Mouse (Mus musculus) yolk sac, embryonic 10.5 days (tissue): ENCODE results near the gene Olfr287.
A peak's percentile ranks its signal among the peaks of the same experiment; 100 is the strongest.

Source experiments
- DNase-seq: peaks from one replicate; pipeline ENCODE4 v3.0.0-alpha.2; 2017; ENCODE audit warnings: low spot score

Olfr287 gene

DNA sequence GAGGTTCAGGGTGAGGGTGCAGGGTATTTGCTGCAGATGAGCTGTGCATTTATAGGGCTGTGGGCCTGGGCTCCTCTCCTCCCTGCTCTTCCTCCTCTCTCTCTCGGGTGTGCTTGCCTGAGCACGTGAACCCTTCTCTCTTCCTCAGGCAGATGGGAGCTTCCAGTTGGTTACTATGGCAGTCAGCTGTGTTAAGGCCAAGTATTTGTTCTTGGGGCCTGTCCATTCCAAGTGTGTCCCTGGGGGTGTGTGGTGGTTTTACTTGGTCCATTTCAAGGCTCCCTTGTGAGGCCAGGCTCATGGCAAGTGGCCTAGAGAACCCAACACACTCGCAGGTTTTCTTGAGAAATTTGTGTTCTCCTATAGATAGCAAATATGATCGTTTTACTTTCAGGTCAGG, at the start of gene Olfr287, which contains the start of gene Gm44579:
TSS of gene Olfr287 (minus strand) at position 180 of the 400 bp plus-strand sequence.
TSS of gene Gm44579 (minus strand) at position 101 of the 400 bp plus-strand sequence.
- DNase-seq = no peak

DNA sequence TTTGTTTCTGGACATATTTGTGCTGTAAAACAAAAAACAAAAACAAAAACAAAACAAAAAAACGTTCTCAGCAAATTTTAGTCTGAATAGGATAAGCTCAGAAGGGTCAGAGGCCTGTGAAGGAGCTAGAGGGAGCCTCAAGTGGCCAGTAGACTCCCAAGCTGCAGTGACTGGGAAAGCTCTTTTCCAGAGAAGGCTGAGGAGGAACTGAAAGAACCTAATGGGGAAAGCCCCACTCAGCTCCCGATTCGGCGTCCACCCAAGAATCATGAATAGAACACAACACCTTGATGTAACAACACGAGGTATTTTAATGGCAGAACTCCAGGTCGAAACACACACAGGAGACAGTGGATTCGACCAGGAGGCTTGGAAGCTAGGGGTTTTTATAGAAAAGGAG, 36.9 kb upstream of the Olfr287 start:
- no peak for DNase-seq

DNA sequence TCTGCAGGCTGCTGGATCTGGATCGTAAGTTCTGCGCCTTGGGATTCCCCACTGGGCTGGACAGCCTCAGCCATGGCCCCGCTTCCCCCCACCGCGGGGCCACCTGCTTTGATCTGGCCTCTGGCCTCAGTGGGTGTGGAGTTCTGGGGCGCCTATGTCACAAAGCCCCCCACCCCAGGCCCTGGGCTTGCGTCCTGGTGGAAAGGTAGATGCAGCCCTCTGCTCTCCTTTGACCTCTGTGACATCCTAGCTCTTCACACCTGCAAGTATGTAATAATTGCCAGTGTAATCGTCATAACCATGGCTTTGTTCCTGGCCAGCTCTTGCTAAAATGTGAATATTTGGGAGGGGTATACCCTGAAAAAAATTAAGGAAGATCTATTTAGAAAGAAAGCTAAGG, 36.3 kb upstream of the Olfr287 start, which contains the start of gene H1fnt:
TSS of gene H1fnt (minus strand) at position 101 of the 400 bp plus-strand sequence.
- no peak for DNase-seq

DNA sequence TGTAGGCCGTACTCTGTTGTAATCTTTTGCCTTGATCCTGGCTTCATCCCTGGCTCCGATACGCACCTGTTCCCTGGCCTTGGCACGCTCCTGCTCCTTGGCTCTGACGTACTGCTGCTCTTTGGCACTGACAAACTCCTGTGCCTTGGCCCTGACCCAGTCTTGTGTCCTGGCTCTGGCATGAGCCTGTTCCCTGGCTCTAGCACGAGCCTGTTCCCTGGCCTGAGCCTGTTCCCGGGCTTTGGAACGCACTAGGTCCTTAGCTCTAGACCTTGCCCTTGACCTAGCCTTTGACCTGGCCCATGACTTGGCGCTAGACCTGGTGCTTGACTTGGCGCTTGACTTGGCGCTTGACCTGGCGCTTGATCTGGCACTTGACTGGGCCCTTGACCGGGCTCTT, 35.4 kb upstream of the Olfr287 start:
- no peak for DNase-seq

DNA sequence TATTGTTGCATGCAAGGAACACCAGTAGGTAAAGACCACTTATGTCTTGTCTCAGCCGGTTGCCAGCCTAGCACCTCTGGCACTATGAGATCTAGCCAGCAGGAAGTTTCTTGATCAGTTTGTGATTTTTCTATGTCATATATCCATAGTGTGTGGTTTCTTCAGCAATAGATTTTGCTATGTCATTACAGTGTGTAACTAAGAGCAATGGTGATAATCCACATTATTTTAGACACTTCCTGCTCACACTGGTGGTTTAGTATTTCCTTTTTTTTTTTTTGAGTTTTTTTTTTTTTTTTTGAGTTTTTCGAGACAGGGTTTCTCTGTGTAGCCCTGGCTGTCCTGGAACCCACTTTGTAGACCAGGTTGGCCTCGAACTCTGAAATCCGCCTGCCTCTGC, 14.6 kb upstream of the Olfr287 start:
- DNase-seq = no peak

DNA sequence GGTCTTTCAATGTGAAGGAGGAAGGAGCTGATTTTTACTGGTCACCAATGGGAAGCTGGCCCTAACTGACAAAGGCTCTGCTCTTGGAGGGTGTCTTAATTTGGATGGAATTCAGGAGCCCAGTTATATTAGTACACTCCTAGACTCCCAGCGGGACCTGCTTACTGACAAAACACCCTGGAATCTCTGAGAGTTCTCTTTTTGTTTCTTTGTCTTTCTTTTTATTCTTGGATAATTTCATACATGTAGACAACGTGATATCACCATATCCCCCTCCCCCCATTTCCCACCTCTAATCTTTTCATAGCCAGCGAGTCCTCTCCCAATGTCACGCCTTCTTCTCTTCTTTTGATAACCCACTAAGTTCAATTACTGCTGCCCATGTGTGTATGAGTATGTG, 13.5 kb upstream of the Olfr287 start, which contains the start of gene Olfr286:
TSS of gene Olfr286 (minus strand) at position 101 of the 400 bp plus-strand sequence.
- no peak for DNase-seq

DNA sequence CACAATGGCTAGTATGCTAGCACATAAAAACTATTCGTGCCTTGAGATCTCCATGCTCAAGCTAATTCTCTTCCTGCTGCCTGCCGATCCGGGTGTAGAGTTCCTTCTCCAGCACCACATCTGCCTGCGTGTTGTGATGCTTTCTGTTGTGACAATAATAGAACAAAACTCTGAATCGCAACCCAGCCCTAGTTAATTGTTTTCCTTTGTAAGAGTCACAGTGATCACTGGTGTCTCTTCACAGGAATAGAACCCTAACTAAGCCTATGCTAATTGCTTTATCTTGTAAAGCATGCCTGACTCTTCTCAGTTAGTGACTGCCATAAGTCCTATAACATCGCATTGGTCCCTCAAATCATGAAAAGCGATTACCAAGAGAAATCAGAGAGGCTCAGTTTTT, 5.2 kb upstream of the Olfr287 start:
- DNase-seq = no peak

DNA sequence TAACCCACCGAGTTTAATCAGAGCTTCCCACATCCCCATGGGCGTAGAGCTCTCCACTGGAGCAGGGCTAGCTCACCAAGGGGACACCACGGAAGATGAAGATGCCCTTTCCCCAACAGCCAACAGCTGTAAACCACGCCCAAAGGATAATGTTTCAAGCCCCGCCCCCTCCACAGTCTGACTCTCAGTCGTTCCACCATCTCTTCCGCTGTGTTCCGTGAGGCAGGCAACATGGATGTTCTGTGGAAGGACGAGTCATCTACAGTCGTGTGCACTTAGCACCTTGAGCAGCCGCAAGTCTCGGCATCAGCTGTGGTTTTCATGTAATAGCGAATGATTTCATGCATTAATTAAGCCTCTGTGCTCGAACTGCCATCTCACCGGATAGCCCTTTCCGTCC, 4.8 kb upstream of the Olfr287 start:
- DNase-seq = no peak

DNA sequence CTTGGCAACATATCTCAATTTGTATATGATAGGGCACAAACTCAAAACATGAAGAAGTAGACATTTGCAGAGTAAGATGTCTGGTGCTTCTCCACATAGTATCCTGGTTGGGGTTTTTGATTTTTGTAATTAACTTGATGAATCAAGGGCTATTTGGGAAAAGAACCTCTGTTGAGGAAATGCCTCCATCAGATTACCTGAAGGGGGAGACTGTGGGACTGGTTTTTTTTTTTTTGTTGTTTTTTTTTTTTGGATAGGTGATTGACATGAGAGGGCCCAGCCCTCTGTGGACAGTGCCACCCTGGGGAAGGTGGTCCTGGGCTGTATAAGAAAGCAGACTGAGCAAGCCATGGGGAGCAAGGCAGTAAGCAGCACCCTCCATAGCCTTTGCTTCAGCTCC, 1.5 kb upstream of the Olfr287 start:
- no peak for DNase-seq

DNA sequence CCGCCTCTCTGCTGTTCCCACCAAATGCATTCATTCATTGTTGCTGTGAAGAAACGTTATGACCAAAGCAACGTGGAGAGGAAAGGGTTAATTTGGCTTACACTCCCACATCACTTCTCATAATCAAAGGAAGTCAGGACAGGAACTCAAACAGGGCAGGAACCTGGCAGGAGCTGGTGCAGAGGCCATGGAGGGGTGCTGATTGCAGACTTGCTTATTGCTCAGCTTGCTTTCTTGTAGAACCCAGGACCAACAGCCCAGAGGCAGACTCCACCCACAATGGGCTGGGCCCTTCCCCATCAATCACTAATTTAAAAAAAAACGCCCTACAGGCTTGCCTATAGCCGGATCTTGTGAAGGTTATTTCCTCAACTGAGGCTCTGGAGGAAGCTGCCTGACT, 6.7 kb downstream of the Olfr287 start:
- no peak for DNase-seq

DNA sequence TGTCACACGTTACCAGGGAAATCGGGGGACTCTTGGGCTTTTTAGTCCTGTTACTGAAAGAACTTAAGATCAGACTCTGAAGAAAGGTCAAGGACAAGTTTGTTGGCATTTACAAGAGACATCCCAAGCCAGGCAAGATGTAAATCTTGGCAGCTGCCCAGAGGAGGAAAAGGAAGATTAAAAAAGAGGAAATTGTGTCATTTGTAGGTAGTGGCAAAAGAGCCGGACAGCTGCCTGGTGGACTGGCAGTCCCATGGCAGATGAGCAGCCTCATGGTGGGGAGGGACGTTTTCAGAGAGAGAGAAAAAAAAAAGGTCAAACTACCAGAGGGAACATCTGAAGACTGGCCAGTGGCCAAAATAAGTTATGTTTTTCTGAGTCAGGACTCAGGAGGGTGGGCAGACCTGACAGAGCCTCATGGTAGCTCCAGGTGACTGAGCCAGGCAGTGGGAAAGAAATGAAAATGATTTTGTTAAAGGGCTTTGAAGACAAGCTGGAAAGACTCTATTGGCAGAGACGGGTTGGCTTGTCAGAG, 7.5 kb downstream of the Olfr287 start:
- no peak for DNase-seq

DNA sequence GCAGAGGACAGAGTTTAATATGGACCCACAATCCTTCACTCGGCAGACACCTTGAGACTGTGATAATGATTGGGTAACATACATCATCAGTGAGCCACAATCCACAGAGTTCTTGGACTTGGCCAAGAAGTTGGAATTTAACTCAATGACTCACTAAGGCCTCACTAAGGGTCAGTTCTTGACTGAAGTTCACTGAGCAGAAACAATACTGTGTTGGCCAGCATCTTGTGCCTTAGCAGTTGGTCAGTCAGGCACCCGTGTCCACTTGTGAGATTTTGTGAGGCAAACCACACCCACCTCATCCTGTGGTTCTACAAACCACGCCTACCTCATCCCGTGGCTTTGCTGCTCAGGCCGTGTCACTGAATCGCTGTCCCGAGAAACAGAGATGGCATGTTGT, 11.2 kb downstream of the Olfr287 start:
- DNase-seq = no peak

DNA sequence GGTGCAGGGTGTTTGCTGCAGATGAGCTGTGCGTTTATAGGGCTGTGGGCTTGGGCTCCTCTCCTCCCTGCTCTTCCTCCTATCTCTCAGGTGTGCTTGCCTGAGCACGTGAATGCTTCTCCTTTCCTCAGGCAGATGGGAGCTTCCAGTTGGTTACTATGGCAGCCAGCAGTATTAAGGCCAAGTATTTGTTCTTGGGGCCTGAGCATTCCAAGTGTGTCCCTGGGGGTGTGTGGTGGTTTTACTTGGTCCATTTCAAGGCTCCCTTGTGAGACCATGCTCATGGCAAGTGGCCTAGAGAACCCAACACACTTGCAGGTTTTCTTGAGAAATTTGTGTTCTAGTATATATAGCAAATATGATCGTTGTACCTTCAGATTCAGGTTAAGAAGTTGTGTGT, 25.4 kb downstream of the Olfr287 start, which contains the start of gene Olfr288:
TSS of gene Olfr288 (minus strand) at position 101 of the 400 bp plus-strand sequence.
- no peak for DNase-seq

DNA sequence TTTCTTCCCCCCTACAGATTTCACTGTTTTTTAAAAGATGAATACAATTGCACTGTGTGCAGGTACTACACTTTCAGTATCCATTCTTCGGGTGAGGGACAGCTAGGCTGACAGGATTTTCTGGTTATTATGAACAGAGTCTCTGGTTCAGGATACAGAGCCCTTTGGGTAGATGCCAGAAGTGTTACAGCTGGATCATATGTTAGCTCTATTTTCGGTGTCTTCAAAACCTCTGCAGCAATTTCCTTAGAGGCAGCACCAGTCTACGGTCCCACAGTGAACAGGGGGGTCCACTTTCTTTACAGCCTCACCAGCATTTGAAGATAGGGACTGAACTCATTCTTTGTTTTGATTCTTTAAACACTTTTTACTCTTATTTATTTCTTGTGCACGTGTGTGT, 36.4 kb downstream of the Olfr287 start:
- DNase-seq = no peak

DNA sequence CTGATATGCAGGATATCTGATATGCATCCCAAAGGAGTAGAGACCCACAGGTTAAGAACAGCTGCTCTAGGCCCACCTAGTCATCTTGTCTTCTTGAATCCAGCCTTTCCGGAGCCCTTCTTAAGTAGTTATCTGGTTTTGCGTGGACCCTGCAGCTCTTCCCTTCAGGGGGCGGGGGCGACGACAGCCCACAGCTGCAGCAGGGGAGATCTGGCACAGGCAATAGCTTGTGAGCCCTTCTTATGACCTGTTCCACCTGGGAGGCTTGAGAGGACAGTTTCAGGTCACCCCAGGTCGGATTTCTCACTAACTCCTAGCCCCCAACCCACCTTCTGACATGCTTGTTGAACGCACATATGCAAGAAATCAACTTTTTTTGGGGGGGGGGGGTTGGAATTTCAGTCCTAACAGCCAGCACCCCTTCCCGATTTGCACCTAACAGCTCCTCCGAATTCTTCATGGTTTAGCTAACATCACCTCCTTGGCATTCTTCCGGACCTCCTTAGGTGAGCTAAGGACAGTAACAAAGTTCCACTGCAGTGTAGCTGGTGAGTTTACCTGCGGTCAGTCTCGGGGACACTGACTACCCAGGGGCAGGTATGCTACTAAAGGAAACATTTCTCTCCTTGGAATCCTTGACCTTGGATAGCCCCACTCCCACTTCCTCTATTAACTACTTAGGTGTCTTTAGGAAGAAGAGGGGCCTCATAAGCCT, 38.8 kb downstream of the Olfr287 start:
- no peak for DNase-seq

DNA sequence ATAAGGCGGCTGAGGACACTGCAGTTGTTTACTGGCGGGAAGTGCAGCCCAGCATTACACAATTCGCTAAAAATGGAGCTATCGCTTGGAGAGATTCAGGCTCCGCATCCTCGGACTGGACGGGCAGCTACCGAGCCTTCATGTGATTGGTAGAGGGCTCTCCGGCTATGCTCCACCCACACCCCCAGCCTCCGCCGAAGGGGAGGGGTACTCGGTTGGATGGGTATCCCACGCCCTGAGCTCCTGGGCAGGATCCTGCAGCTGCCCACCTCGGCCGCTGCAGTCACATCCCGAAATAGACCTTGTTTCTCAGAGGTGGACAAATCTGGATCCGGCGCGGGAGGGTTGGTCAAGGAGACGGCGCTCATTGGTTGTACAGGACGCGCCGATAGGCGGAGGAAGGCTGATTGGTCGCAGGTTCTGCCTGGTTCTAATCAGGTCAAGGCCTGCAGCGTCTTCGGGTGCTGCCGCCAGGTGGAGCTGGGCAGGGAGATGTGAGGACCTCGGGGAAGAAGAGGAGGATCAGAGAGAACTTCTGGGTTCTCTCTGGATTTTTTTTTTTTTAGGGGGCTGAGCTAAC, 39.6 kb downstream of the Olfr287 start:
- DNase-seq = peak; percentile 92

DNA sequence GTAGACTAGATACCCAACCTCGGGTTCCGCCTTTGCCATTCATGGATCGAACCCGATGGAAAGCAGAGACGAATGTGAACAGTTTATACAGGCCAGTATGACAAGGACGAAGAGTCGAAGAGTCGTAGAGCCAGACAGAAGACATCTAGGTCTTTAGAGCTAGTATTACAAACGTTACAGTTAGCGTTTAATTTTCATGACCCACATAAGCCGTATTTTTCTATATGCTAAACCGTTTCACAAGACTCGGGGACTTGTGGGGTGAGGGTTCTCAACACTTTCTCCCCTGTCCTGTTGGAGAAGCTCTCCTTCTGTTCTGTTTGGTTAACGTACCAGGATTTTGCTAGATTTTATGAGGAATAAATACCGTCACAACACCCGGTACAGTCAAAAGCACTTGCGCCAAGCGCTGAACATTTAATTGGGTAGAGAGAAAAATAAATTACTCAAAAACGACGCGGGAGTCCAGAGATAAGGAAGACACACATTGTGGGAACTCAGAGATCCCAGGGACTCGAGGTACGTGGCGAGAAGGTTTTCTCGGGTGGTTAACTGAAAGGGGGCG, 40.2 kb downstream of the Olfr287 start:
- no peak for DNase-seq

DNA sequence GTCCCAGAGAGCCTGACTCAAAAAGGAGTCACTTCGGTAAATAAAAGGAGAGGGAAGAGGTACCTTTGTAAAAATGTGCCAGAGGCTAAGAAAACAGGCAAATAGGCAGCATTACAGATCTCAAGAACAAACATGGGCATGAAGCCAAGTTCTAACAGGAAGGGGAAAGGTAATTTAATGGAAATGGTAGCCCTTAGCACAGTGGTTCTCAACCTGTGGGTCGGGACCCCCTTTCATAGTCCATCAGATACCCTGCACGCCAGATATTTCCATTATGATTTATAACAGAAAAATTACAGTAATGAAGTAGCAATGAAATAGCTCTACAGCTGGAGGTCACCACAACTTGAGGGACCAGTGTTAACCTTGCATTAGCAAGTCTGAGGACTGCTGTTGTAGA, 43.5 kb downstream of the Olfr287 start:
- no peak for DNase-seq

DNA sequence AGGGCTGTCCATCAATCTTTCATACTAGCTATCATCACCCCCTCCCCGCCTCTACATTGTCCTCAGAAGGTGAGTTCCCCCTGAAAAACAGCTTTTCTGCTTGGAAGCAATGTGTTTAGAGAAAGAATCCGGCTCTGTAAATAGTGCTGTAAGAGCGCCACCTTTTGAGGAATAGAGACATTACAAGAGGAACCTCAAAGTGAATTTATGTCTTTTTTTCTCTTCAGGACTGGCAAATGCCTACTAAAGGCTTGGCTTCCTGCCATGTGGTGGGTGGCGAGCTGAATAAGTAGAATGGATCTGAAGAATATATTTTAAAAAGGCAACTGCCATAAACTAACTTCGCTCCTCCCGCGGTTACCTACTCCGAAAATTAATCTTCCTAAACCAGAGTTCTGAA, 47.0 kb downstream of the Olfr287 start:
- DNase-seq = no peak

DNA sequence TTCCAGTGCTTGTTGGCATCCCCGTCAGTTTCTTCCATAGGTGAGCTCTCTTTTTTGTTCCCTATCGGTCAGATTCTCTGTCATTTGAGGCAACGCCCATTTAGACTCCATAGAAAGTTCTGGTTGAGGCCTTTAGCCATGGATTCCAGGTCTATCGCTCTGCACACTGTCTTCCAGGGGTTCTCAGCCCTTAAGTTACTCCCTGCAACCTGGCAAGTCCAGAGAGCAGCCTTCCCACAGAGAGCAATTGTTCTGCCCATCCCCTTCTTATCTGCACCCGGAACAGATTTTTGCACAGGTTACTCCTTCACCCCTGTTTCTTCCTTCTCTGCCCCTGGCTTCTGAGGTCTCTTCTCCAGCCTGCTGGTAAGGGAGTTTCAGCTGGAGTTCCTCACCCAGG, 48.7 kb downstream of the Olfr287 start:
- no peak for DNase-seq

DNA sequence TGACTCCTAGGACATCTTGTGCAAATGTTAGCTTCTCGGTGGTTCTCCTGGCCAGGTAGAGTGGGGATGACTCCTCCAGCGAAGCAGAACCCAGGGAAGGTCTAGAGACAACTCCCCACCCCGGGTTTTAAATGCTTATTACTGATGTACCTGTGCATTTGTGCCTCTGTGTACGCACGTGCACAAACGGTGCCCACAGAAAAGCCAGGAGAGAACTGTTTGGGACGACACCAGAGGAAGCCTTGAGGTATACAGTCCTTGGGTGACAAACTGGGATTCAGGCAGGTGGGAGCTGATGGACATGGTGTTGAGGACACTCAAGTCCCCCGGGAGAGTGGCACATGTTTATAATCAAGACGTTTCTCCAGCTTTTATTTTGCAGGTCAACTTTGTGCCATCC, 49.9 kb downstream of the Olfr287 start:
- DNase-seq = no peak

DNA sequence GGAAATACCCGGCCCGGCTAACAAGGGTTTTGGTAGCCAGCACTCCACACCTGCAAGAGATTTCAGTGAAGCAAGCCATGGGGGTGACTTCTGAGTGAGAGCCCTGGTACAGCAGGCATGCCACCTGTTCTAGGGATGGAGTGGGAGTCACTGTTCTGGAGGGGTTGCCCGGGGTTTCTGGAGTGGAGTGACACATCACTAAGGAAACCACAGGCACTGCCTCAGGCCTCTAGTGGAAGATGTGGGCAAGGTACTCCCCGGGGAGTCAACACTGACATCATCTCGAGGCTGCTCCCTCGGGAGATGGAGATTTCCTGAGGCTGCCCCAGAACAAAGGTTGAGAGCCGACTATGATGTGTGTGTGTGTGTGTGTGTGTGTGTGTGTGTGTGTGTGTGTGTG, 50.5 kb downstream of the Olfr287 start:
- DNase-seq = no peak

DNA sequence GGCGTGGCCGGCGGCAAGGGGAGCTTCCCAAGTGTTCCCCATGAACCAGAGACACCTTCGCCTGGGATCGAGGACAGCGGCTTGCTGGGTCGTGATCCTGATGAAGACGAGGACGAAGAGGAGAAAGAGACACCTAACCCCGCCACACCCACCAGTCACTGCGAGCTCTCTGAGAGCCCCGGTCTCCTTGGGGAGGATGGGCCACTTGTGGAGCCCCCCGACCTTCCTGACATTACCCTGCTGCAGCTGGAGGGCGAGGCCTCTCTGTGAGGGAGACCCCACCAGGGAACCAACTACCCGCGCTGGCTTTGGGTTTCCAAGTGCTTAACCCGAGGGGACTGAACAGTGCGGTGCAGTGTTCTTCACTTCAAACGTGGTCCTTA, 52.2 kb downstream of the Olfr287 start:
- no peak for DNase-seq
